Mouse (Mus musculus): ENCODE measurements around the gene Sgcb. TPM values are rescaled to one million over a fixed set of nuclear protein-coding genes. Genes with fewer than 3 reads are reported as not detected.
"Not testable (repeated sequence)": the region's sequence is repeated elsewhere in the genome, so short reads cannot be mapped to it uniquely, and the experiment has no call there.

Gene Sgcb
- total RNA-seq, 1 experiment: 4.3 TPM

GRCm38 (mm10) chr5:73586597-73586996 is 61.0 kb downstream of the Sgcb start:
- no peak overlapping the region for H3K4me3 ChIP-seq (ENCODE audit: insufficient read depth in 1 of 2, low read depth in 1 of 2, low read length in 2 of 2, poor library complexity in 1 of 2, severe bottlenecking in 1 of 2)
- TF ChIP-seq MAFK (IDR thresholded peaks at IDR 0.05; ENCODE audit: insufficient read depth, low read depth, low read length): no peak
- TF ChIP-seq CHD2 (IDR thresholded peaks at IDR 0.05; ENCODE audit: low read depth, low read length): no peak
- no peak for DNase-seq (ENCODE audit: low read depth, low spot score)
- no peak overlapping the region for H3K27ac ChIP-seq (ENCODE audit: insufficient read depth, low read depth, low read length, poor library complexity, severe bottlenecking)
- no peak overlapping the region for H3K9ac ChIP-seq (ENCODE audit: insufficient read depth, low read depth, low read length, poor library complexity, severe bottlenecking)
- in situ Hi-C loops (cut with MboI; ENCODE audit: low sequenced_read_pairs in 2 of 2, unreplicated experiment in 2 of 2): no loop called here
- no peaks in the 10 kb centered on the region for H3K9me3 ChIP-seq (ENCODE audit: control insufficient read depth, insufficient read depth, low read depth, low read length)
- no peaks in the 10 kb centered on the region for H3K36me3 ChIP-seq (ENCODE audit: control insufficient read depth, insufficient read depth, low read length, poor library complexity, severe bottlenecking)
- H3K4me1 ChIP-seq (ENCODE audit: control insufficient read depth in 2 of 2, insufficient read depth in 2 of 2, low read length in 2 of 2, poor library complexity in 1 of 2): 0 out of 4 replicates have a peak, but pooled peaks cover 0 to 2% of the 10 kb centered on the region in 2 experiments

- no peak for TF ChIP-seq CHD2 (IDR thresholded peaks at IDR 0.05; ENCODE audit: low read depth, low read length)
- TF ChIP-seq MAFK (IDR thresholded peaks at IDR 0.05; ENCODE audit: insufficient read depth, low read depth, low read length): no peak
- TF ChIP-seq ZNF384 (IDR thresholded peaks at IDR 0.05; ENCODE audit: low read depth, low read length): no peak
- TF ChIP-seq HCFC1 (IDR thresholded peaks at IDR 0.05; ENCODE audit: borderline replicate concordance, insufficient read depth, low read length): no peak
- TF ChIP-seq ZC3H11A (IDR thresholded peaks at IDR 0.05; ENCODE audit: borderline replicate concordance, low read depth, low read length): no peak
Measured at GRCm38 (mm10) chr5:73585212-73586115, 62.1 kb downstream of the Sgcb start.

GRCm38 (mm10) chr5:73584011-73584410 is 63.6 kb downstream of the Sgcb start:
- H3K4me1 ChIP-seq (ENCODE audit: control insufficient read depth in 2 of 2, insufficient read depth in 2 of 2, low read length in 2 of 2, poor library complexity in 1 of 2); H3K27ac ChIP-seq (ENCODE audit: insufficient read depth, low read depth, low read length, poor library complexity, severe bottlenecking); DNase-seq (ENCODE audit: low read depth, low spot score); in situ Hi-C loops (cut with MboI; ENCODE audit: low sequenced_read_pairs in 2 of 2, unreplicated experiment in 2 of 2); H3K4me3 ChIP-seq (ENCODE audit: insufficient read depth in 1 of 2, low read depth in 1 of 2, low read length in 2 of 2, poor library complexity in 1 of 2, severe bottlenecking in 1 of 2); H3K9me3 ChIP-seq (ENCODE audit: control insufficient read depth, insufficient read depth, low read depth, low read length); H3K36me3 ChIP-seq (ENCODE audit: control insufficient read depth, insufficient read depth, low read length, poor library complexity, severe bottlenecking); H3K9ac ChIP-seq (ENCODE audit: insufficient read depth, low read depth, low read length, poor library complexity, severe bottlenecking): not testable (repeated sequence)

More at GRCm38 (mm10) chr5:73585212-73586115, 62.1 kb downstream of the Sgcb start:
- no peaks in the 10 kb centered on the region for H3K9me3 ChIP-seq (ENCODE audit: control insufficient read depth, insufficient read depth, low read depth, low read length)
- in situ Hi-C loops (cut with MboI; ENCODE audit: low sequenced_read_pairs in 2 of 2, unreplicated experiment in 2 of 2): no loop called here
- no peak overlapping the region for H3K9ac ChIP-seq (ENCODE audit: insufficient read depth, low read depth, low read length, poor library complexity, severe bottlenecking)
- H3K4me3 ChIP-seq (ENCODE audit: insufficient read depth in 1 of 2, low read depth in 1 of 2, low read length in 2 of 2, poor library complexity in 1 of 2, severe bottlenecking in 1 of 2): no peak overlapping the region
- no peaks in the 10 kb centered on the region for H3K36me3 ChIP-seq (ENCODE audit: control insufficient read depth, insufficient read depth, low read length, poor library complexity, severe bottlenecking)
- no peak for DNase-seq (ENCODE audit: low read depth, low spot score)
- H3K4me1 ChIP-seq (ENCODE audit: control insufficient read depth in 2 of 2, insufficient read depth in 2 of 2, low read length in 2 of 2, poor library complexity in 1 of 2): 0 out of 4 replicates have a peak, but pooled peaks cover 0 to 2% of the 10 kb centered on the region in 2 experiments
- H3K27ac ChIP-seq (ENCODE audit: insufficient read depth, low read depth, low read length, poor library complexity, severe bottlenecking): no peak overlapping the region

Other genes starting within 250 kb of the Sgcb start
- 0.21 and 0.31 TPM in 2 replicates for gene Cwh43, start 241.7 kb downstream of the Sgcb start, total RNA-seq (2012; rRNA removed)
- 14.9 and 15.2 TPM in 2 replicates for gene Dcun1d4, start 166.8 kb downstream of the Sgcb start, total RNA-seq (2012; rRNA removed)
- gene Lrrc66, start 15.3 kb downstream of the Sgcb start, total RNA-seq (2012; rRNA removed): not detected in 2 replicates
- not detected in 2 replicates for gene Spata18, start 3.6 kb upstream of the Sgcb start, total RNA-seq (2012; rRNA removed)

Measured in ES-E14 (cell line).